Mouse (Mus musculus): Measurements from ENCODE around the gene Gm10645.

Gene Gm10645

DNA sequence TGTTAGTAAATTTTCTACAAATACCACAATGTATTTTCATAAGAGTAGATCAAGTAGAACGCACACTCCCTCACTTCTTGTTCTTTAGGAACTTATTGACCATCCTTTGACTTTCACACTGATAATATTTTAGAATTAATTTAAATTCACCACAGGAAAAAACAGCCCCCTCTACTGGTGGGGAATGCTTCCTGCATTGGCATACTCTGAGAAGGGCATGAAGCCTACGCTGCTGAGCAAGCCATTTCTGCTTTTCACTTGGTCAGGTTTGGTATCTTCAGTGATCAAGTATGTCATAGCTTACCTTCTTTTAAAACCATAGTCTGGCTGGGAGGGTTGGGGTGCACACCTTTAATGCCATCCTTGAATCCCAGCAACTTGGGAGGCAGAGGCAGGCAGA lies 3.7 kb upstream of the Gm10645 start:
- intact Hi-C loops (cut with DNase I) = loop anchor here (10.0 kb wide), 1 partner anchor 315 kb away; no protein-coding TSS in a partner anchor

GRCm38 (mm10) chr8:83169127-83169526 lies 3.2 kb upstream of the Gm10645 start:
- intact Hi-C loops (cut with DNase I) = loop anchor here (10.0 kb wide), 1 partner anchor 314 kb away; no protein-coding TSS in a partner anchor

- intact Hi-C loops (cut with DNase I) = loop anchor here (10.0 kb wide), 1 partner anchor 313 kb away; no protein-coding TSS in a partner anchor
Measured at GRCm38 (mm10) chr8:83167932-83168331, 2.0 kb upstream of the Gm10645 start.

- intact Hi-C loops (cut with DNase I) = loop anchor here (10.0 kb wide), 1 partner anchor 311 kb away; no protein-coding TSS in a partner anchor
Measured at GRCm38 (mm10) chr8:83165235-83165930, 587 bp downstream of the Gm10645 start, which contains the start of gene Tbc1d9. Gene Tbc1d9, plus strand, starts transcription at chr8:83165352.

GRCm38 (mm10) chr8:83160613-83161012 lies 5.4 kb downstream of the Gm10645 start:
- intact Hi-C loops (cut with DNase I) = loop anchor here (10.0 kb wide), 1 partner anchor 306 kb away; no protein-coding TSS in a partner anchor

DNA sequence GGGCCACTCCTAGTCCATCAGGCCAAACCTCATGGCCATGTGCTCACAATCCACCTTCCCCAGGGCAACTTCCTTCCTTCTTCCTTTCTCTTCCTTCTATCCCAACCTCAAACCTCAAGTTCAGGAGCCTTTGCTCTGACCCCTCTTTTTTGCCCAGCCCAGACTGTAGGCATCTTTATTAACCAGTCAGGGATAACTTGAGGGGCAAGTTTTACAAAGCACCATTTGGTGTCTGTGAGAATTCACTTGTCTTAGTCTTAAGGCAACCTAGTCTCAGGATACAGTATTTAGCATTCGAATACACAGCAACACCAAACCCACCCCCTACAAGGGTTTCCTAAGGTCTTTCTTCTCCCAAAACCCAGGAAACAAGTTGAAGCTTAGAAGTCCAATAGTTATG lies 6.4 kb downstream of the Gm10645 start:
- intact Hi-C loops (cut with DNase I) = loop anchor here (10.0 kb wide), 1 partner anchor 305 kb away; no protein-coding TSS in a partner anchor

GRCm38 (mm10) chr8:83158971-83159370 lies 7.0 kb downstream of the Gm10645 start:
- intact Hi-C loops (cut with DNase I) = no loop called here

- intact Hi-C loops (cut with DNase I) = no loop called here
Measured at GRCm38 (mm10) chr8:83155110-83155509, 10.9 kb downstream of the Gm10645 start.

- intact Hi-C loops (cut with DNase I) = no loop called here
Measured at GRCm38 (mm10) chr8:83152470-83152869, 13.5 kb downstream of the Gm10645 start.

DNA sequence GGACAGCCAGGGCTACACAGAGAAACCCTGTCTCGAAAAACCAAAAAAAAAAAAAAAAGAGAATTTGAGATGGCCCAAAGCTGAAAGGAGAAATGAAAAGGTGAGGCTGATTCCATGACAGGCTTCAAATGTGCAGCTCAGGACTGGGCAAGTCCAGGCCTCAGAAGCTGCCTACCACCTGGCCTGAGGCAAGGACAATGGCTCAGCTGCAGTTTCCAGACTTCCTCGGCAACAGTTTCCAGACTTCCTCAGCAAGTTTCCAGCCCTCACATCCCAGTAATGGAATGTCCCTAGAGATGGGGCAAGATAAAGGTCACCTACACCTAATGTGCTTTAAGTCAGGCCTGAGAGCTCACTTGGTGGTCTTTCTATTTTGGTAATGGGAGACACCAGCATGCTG lies 13.9 kb downstream of the Gm10645 start:
- intact Hi-C loops (cut with DNase I) = no loop called here

DNA sequence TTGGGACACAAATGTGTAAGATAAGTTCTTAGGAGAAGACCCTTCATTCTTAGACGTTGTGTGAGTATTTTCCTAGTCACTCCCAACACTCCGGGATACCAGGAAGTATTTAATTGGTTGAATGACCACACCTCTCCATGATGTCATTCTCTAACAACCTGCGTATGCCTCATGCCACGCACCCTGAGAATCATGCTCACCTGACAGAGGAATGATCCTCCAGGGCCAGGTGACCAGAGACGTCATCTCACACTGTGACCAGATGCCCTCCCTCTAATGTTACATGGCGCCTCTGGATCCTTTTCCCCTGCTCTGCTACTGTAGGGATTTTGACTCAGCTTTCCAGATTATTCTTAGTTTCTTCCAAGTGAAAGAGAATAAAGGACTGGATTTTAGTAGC lies 16.8 kb downstream of the Gm10645 start:
- intact Hi-C loops (cut with DNase I) = no loop called here

DNA sequence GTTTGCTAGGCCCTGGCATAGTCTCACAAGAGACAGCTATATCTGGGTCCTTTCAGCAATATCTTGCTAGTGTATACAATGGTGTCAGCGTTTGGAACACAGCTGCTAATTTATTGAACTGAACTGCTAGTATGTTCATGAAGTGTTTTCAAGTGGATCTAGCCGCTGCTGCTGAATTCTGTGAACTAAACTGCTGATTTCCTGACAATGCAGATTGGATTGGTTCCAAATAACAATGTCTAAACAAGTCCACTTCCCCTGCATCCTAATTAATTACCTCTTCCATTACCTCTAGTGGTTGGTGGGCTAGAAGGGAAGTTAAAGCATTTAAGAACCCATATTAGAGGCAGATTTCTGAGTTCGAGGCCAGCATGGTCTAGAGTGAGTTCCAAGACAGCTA lies 20.5 kb downstream of the Gm10645 start:
- intact Hi-C loops (cut with DNase I) = no loop called here

DNA sequence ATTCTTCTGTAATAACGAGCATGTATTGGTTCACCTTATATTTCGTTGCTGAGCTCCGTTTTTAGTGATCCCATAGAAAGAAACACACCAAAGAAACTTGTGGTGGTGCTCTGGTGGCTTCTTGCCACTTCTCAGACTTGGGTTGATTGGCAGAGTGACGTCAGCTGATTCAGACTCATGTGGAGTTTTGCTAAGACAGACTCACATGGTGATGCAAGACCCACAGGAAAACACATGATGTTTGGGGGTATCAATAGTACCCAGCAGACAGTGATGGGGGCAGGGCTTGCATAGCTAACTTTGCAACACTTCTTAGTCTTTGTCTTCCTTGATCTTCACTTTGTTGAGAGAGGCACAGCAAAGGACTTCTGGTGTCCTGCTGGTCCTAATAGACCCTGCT lies 21.4 kb downstream of the Gm10645 start:
- intact Hi-C loops (cut with DNase I) = no loop called here

DNA sequence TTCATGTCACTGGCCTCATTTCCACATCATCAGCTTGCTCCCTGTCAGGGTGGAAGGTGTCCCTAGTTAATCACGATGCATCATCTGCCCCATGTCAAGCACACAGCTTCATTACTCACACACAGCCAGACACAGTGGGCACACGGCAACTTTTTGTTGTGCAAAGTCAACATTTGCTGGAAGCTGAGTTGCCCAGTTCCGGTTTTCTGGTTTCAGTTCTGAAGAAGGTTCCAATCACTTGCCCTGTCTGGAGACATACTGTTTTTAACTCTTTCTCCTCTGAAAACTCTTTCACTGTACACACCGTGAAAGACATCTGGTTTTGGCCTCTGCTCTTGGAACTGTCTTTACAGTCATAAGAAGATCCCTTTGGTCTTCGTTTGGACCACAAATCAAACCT lies 24.6 kb downstream of the Gm10645 start:
- intact Hi-C loops (cut with DNase I) = no loop called here

- intact Hi-C loops (cut with DNase I) = no loop called here
Measured at GRCm38 (mm10) chr8:83140701-83141111, 25.3 kb downstream of the Gm10645 start.

- intact Hi-C loops (cut with DNase I) = no loop called here
Measured at GRCm38 (mm10) chr8:83140068-83140467, 25.9 kb downstream of the Gm10645 start.

GRCm38 (mm10) chr8:83135086-83135485 lies 30.9 kb downstream of the Gm10645 start:
- intact Hi-C loops (cut with DNase I) = no loop called here
